Mouse (Mus musculus) bone marrow macrophage, adult 2 months (primary cell): ENCODE results near the gene Paqr5. TPM values are rescaled to one million over a fixed set of nuclear protein-coding genes. Genes with fewer than 3 reads are reported as not detected.

Experiments used
- H3K27ac ChIP-seq: 2 replicates; pipeline ENCODE4 v1.5.1; 2012; ENCODE audit warnings: low read depth, low read length; ENCODE audit not compliant: insufficient read depth
- H3K4me1 ChIP-seq: 2 replicates; pipeline ENCODE4 v1.6.1; 2012; ENCODE audit warnings: low read length; ENCODE audit not compliant: control insufficient read depth, insufficient read depth
- H3K4me3 ChIP-seq: 2 replicates; pipeline ENCODE4 v1.5.1; 2012; ENCODE audit warnings: mild to moderate bottlenecking, low read length, moderate library complexity; ENCODE audit not compliant: insufficient read depth
- CTCF ChIP-seq: IDR thresholded peaks from 2 replicates; pipeline ENCODE4 v1.5.1; 2012; ENCODE audit warnings: low read depth, mild to moderate bottlenecking, low read length, moderate library complexity
- POLR2A ChIP-seq: IDR thresholded peaks from 2 replicates; pipeline ENCODE4 v1.6.1; 2012; ENCODE audit warnings: mild to moderate bottlenecking, low read depth, low read length, borderline replicate concordance
- polyA plus RNA-seq: library from polyadenylated mRNA; stranded (reverse); fragments of >200 nt; gene quantifications from 2 replicates; pipeline ENCODE4 v1.2.4, GENCODE M21; 2012; ENCODE audit not compliant: missing spikeins, insufficient read depth, insufficient read length

The Paqr5 gene
- polyA plus RNA-seq, 1 experiment, result 0.36 TPM

DNA sequence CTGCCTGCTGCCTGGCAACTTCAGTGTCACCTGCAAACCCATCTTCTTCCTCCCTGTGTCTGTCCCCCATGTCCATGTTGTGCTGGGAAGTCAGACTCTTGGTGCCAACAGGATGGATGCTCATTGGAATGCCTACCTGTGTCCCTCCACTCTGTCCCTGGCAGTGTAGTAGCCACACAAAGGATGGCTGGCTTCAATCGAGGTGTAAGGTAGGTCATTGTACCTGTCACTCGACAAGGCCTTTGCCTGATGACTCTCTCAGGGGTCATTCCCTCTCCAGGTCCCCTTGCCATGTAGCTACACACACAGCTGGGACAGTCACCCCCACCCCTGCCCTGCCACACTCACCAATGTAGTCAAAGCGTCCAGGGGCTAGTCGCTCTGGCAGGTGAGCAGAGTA is 65.5 kb downstream of the Paqr5 start:
- peak overlapping the region; percentile 17 for H3K27ac ChIP-seq
- TF ChIP-seq POLR2A (no peak), CTCF (no peak)
- peaks cover 47% of the 10 kb centered on the region for H3K4me1 ChIP-seq
- H3K4me3 ChIP-seq, result no peak overlapping the region

DNA sequence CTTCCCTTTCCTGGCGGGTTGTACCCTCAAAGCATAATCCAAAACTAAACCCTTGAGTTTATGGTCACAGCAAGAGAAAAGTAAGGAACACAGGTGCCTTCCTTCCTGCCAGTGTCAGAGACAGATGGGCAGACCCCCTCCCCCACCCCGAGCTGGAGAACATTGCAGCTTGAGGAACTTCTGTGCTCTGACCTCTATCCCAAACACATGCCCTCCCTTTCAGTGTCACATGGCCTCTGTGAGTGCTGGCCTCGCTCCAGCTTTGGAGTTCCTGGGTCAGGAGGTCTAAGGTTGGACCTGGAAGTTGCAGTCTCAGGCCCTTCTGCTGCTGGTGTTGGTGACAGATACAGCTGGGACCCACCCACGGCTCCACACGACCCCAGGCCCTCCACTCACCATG is 65.9 kb downstream of the Paqr5 start:
- Histone ChIP-seq H3K4me1 (peaks cover 43% of the 10 kb centered on the region), H3K4me3 (no peak overlapping the region), H3K27ac (peak overlapping the region; percentile 53)
- no peak for TF ChIP-seq POLR2A
- TF ChIP-seq CTCF, result no peak

DNA sequence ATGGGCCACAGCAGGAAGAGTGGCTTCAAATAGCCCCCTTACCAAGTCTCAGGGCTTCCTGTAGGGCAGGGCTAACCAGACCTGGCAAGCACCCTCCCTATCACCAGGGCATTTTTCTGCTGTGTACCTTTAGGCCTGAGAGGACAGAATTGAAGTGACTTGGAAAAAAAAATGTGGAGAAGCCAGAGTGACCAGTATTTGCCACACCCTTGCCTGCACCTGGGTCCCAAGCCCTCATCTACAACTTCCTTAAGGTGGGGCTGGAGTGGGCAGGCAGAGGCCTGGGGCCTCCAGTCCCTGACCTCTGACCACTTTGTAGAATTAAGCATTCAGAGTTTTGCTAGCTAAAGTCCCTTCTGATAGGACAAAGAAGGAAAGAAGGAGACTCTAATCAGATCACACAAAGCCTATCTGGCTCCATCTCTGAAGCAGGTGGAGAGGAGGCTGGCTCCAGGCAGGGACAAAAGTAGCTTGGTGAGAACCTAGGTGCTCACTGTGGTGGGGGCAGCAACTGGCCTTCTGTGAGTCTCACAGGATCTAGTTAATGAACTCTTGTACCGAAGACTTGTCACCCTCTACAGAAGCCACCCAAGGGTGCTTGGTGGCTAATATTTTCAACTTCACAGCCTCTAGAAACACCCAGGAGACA is 66.6 kb downstream of the Paqr5 start:
- TF ChIP-seq CTCF (no peak), POLR2A (no peak)
- Histone ChIP-seq H3K4me1 (peaks cover 41% of the 10 kb centered on the region), H3K27ac (peak overlapping the region; percentile 53), H3K4me3 (no peak overlapping the region)

DNA sequence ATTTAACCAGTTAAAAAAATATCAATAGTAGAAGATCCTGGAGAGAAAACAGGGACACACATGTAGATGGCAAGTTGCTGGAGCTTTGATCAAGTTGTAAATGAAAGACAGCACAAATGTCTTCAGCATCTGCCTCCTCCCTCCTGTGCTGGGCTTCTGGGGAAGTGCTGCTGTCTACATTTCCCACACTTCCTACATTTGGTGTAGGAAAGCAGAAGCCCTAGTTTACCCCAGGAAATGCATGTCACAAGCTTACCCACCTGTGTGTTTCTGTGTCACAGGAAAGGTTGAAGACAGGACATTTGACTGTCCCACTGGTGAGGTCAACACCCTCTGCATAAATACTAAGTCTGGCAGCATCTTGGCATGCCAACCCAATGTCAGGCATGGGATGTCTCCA is 71.9 kb downstream of the Paqr5 start:
- Histone ChIP-seq H3K4me3 (no peak overlapping the region), H3K27ac (no peak overlapping the region), H3K4me1 (peaks cover 12% of the 10 kb centered on the region)
- TF ChIP-seq CTCF, result no peak
- TF ChIP-seq POLR2A, result no peak

DNA sequence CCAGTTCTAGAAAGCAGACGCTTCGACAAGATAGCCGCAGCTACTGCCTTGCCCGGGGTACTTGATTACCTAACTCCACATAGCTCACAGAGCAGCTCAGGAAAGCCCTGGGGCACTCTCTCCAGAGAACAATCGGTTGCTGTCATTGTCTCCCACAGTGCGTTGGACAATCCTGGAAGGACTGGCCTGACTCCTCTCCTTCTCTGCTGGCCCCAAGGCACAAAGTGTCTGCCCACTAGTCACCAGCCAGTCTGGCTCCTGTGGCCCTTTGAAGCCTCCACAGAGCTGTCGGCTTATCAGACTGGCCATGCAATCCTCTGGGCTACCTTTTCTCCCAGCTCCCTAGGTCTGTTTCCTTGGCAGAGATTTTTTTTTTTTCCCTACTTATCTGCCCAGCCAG is 74.4 kb downstream of the Paqr5 start:
- H3K4me1 ChIP-seq, result peaks cover 17% of the 10 kb centered on the region
- TF ChIP-seq POLR2A (no peak), CTCF (no peak)
- H3K4me3 ChIP-seq, result no peak overlapping the region
- no peak overlapping the region for H3K27ac ChIP-seq

DNA sequence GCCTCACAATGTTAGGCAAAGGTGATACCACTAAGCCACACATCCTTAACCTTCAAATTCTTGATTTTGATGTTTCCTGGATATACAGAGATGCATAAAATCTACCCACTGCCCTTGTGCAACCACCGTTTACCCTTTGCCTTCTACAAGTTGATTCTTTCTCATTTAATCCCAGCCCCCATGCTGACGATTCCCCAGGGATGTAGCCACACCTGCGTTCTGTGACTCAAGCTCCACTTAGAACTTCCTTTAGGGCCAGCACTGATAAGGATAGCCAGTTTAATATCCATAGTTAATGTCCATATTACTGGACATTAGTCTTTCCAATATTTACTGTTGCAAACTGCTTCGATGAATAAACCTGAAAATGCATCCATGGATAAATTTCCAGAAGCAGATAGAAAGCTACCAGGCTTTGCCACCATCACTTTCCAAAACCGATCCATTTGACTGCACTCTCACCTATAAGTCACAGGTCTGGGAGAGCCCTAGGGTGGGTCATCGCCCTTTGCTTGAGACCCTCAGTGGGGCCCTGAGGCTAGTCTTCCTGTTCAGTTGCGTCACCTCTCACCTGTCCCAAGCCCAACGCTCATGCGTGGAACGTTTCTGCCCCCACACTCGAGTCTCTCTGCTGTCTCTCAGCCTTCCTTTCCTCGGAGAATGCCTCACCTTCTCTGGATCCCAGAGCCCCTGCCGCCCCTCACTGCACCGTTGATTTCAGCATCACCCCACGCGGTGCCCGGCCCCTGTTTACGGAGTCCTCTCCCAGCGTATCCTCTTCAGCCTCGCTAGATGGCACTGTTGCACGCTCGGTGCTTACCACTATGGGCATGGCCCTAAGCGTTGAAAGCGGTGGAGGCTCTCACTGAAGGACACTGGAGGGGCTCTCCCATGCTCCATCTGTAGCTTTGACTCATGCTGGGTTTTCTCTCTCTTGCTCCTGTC is 79.0 kb downstream of the Paqr5 start:
- peaks cover 19% of the 10 kb centered on the region for H3K4me1 ChIP-seq
- TF ChIP-seq CTCF (peak; percentile 52), POLR2A (no peak)
- peak overlapping the region; percentile 28 for H3K27ac ChIP-seq
- peak overlapping the region; percentile 49 for H3K4me3 ChIP-seq

DNA sequence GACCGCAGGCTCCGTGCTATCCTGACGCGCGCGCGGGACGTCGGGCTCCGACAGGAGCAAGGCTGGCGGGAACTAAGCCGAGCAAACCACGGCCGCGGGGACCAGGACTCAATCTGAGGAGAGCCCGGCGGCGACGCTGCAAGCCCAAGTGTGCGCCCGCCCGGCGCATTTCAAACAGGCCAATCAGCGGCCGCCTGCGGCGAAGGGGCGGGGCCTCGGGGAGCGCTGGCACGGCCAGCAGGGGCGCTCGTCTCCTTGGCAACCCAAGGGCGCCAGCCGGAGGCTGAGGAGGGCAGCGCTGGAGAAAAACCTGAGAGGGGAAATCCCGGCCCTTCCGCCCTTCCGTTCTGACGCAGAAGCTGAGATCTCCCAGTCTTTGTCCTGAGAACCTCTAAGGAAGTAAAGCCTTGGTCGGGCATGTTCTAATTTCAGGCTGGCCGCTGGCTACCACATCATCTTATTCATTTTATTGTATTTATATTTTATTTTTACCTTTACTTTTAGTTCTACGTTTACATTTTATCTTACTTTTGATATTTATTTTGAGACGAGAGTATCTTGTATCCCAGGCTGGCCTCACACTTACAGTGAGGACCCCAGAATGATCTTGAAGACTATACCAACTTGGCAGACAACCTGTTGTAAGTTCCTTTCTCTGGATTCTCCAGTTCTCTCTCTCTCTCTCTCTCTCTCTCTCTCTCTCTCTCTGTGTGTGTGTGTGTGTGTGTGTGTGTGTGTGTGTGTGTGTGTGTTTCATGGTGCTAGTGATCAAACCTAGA is 79.8 kb downstream of the Paqr5 start, which contains the start of gene Kif23:
Gene Kif23 (minus strand): TSS at position 152 of the 779 bp plus-strand sequence.
- no peak for TF ChIP-seq POLR2A
- no peak for TF ChIP-seq CTCF

DNA sequence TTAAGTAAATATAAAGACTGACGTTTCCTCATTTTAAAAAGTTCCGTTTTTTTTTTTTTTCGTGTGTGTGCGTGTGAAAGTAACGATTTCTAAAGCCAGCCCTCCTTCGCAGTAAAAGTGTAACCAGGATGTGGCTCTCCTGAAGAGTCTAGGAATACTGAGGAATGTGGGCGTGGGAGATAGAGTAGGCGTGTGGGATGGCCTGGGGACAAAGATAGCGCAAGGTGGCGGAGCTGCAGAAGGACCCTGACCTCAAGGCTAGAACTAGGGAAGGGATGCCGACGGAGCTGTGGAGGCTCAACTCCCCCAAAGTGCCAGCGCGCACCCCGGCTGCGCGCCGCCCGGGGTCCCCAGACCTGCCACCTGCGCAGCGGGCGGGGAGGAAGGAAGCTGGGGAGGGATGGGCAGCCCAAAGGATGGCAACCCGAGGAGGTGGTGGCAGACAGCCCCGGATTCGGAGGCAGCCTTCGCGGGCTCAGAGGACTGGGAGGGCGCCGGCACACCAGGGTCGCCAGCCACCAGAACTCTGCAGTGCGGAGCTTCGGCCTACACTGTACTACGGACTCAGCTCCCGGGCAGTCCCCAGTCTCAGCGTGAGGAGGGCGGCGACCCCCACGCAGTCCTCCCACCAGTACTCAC is 80.6 kb downstream of the Paqr5 start:
- TF ChIP-seq POLR2A (no peak), CTCF (no peak)
- H3K4me1 ChIP-seq, result peaks cover 21% of the 10 kb centered on the region
- peak overlapping the region; percentile 76 for H3K4me3 ChIP-seq
- peak overlapping the region; percentile 53 for H3K27ac ChIP-seq

More for the DNA sequence above, 79.8 kb downstream of the Paqr5 start, which contains the start of gene Kif23:
- peak within 1 kb of the TSS; percentile 53 for H3K27ac ChIP-seq
- H3K4me3 ChIP-seq, result peak within 1 kb of the TSS; percentile 76
- H3K4me1 ChIP-seq, result peaks cover 21% of the 10 kb centered on the region

DNA sequence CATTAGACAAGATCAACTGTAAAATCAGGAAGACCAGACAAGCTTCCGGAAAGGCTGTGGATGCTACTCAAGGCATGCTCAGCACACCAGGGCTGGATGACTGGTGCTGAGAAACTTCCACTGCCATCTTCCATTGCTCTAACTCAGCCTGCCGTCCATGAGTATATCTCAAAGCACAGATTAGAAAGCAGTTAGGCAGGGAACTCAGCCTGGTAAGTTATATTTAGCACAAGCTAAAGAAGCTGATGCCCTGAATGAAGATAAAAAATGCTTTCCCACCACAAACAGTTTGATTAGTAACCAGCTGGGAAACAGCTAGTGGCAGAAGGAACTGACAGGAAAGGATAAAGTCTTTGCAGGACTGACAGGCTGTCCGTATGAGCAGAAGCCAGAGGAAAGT is 85.6 kb downstream of the Paqr5 start:
- TF ChIP-seq POLR2A, result no peak
- no peak for TF ChIP-seq CTCF
- H3K4me1 ChIP-seq, result peaks cover 15% of the 10 kb centered on the region
- no peak overlapping the region for H3K27ac ChIP-seq
- no peak overlapping the region for H3K4me3 ChIP-seq
